Mouse (Mus musculus) right cerebral cortex, adult 2 months (tissue): ENCODE data around the gene 1600014C23Rik.

Experiments
- DNase-seq, 2 experiments: peaks; one replicate each; pipeline ENCODE4 v3.0.0; 2021 to 2022; ENCODE audit warnings: low spot score in 2 of 2

1600014C23Rik gene

DNA sequence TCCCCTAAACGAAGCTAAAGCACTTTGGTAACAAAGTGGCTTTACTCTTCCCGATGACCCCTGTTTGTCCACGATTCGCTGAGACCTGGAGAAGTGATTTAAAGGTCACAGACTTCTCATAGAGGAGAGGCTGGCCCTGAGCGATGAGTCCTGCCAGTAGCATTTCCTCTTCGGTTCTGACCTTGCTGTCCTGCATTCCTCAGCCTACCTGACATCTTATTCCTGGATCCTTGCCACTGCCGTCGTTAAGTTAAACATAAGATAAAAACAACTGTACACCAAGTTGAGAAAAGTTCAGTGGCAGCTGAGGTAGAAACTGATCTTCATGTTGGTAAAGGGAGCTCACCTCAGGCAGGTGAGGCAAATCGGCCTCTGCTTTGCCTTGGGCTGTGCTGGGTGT lies 44.5 kb downstream of the 1600014C23Rik start:
- DNase-seq: no peak

DNA sequence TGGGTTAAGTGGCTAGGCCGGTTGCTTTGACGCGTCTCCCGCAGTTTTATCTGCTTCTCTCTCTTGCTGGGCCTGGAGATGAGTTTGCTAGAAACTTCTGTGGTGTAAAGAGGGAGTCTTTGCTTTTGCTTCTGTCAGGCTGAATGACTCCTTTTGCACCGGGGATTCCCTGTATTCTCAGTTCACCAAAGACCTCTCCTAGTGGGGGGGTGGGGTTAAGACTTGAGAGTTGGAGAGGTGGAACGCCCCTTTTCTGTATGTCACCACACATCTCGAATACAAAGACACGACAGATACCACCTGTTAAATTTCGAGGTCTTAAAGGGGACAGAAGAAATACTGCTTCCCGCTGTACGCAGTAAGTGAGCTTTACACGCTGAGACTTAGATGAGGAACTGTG lies 46.9 kb downstream of the 1600014C23Rik start, which contains the start of gene Tmem63b:
Tmem63b (minus strand) TSS at position 190 of the 400 bp plus-strand sequence.
- DNase-seq: no peak

DNA sequence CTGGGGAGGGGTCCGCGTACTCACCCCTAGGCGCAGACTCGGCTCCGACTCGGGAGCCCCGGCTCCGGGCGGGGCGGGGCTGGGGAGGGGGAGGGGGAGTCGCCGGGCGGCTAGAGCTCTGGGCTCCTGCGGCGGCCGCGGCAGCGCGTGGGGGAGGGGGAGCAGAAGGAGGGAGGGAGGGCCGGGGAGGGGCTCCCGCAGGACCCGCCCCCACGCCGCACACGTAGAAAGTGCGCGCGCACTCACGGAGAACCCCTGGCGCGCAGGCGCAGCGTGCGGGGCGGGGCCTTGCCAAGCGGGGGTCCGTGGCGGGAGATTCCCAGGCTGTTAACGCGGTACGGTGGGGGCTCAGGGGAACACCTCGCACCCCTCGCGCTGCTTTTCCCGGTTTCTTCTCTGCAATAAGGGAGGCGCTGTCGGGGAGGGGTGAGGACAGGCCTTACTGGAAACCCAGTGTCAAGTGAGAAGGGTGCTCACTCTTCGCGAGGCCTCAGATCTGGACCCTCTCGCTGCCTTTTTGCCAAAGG lies 47.5 kb downstream of the 1600014C23Rik start, which contains the start of gene Mrpl14:
Mrpl14 (plus strand) TSS at position 230 of the 527 bp plus-strand sequence.
- peak; percentile 89 to 93 for DNase-seq

GRCm38 (mm10) chr17:45685171-45686092 lies 48.2 kb downstream of the 1600014C23Rik start:
- peak; percentile 44 for DNase-seq

- peak in 1 of 2 experiments; percentile 18 for DNase-seq
These were observed 48.9 kb downstream of the 1600014C23Rik start for GRCm38 (mm10) chr17:45684667-45685131.
